Mouse (Mus musculus): ENCODE measurements at regions not wholly inside any gene's neighbourhood (a gene's known extent, or its start where the extent isn't known, plus 50 kb on each side); places are given as distances from the start of the nearest gene placed in this dataset.

DNA sequence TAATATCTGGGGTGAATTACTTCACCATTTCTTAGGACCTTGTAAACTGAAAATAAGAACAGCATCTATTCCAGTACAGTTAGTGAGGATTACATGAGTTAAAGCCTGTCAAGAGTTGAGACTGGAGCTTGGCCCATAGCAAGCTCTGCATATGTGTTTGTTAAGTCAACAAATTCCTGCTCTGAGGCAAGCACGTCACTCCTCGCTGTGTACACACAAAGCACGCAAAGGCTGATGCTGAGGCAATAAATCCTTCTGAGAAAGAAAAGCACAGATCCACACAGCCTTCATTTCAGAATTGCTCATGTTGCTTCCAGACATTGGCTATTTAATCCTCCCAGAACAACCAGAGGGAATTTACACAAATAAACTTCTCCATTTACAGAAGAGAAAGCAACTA lies 328.9 kb upstream of the Gm9747 start:
- TF ChIP-seq CTCF (IDR thresholded peaks at IDR 0.05; ENCODE audit: low read depth, low read length) = no peak
- TF ChIP-seq EP300 (IDR thresholded peaks at IDR 0.05; ENCODE audit: insufficient read depth, low read depth, low read length) = no peak
- TF ChIP-seq POLR2A (IDR thresholded peaks at IDR 0.05; ENCODE audit: insufficient read depth, low read length) = no peak

All from ES-Bruce4 (cell line).